Mouse (Mus musculus): ENCODE results near the gene Cyba.

GRCm38 (mm10) chr8:122459990-122460389 lies 27.3 kb upstream of the Cyba start:
- TF ChIP-seq CTCF (conservative IDR thresholded peaks at IDR 0.05; ENCODE audit: low read length) (no peak), NANOG (IDR thresholded peaks at IDR 0.05; ENCODE audit: borderline replicate concordance, low read length) (no peak), POU5F1 (IDR thresholded peaks at IDR 0.05; ENCODE audit: borderline replicate concordance, low read length) (no peak)
